Mouse (Mus musculus) G1E (cell line): Measurements from ENCODE around the gene Pde4d. TPM values are rescaled to one million over a fixed set of nuclear protein-coding genes. Genes with fewer than 3 reads are reported as not detected.

Experiments used
- ATAC-seq: 2 replicates; pipeline ENCODE4 v1.8.0; 2016; ENCODE audit warnings: mild to moderate bottlenecking; ENCODE audit not compliant: insufficient number of reproducible peaks, poor library complexity, low FRiP score, severe bottlenecking; ENCODE audit errors: extremely low read depth
- DNase-seq: peaks from one replicate; pipeline ENCODE4 v3.0.0; 2012; ENCODE audit warnings: low spot score
- H3K27me3 ChIP-seq: 2 replicates; pipeline ENCODE4 v1.6.1; 2012; ENCODE audit warnings: mild to moderate bottlenecking, low read length, inconsistent platforms; ENCODE audit not compliant: insufficient read depth
- H3K36me3 ChIP-seq: replicated peaks from 2 replicates; pipeline ENCODE3; 2012; ENCODE audit warnings: mild to moderate bottlenecking, inconsistent platforms
- H3K4me1 ChIP-seq: 2 replicates; pipeline ENCODE4 v1.6.1; 2012; ENCODE audit warnings: low read depth, low read length, inconsistent platforms, mixed read lengths; ENCODE audit not compliant: insufficient read depth
- H3K4me3 ChIP-seq: 2 replicates; pipeline ENCODE4 v1.5.1; 2012; ENCODE audit warnings: low read depth, mild to moderate bottlenecking, inconsistent platforms, low read length, moderate library complexity, mixed read lengths
- H3K9me3 ChIP-seq: replicated peaks from 2 replicates; pipeline ENCODE4 v1.6.1; 2012; ENCODE audit warnings: inconsistent platforms
- CTCF ChIP-seq: IDR thresholded peaks from 2 replicates; pipeline ENCODE4 v1.5.1; 2012; ENCODE audit warnings: low read depth, low read length, inconsistent platforms, mixed read lengths
- GATA1 ChIP-seq: IDR thresholded peaks from 2 replicates; pipeline ENCODE4 v1.6.1; 2012; ENCODE audit warnings: borderline replicate concordance, low read length, inconsistent platforms, mixed read lengths
- GATA2 ChIP-seq: IDR thresholded peaks from 2 replicates; pipeline ENCODE4 v1.6.1; 2012; ENCODE audit warnings: low read depth, low read length, inconsistent platforms, borderline replicate concordance
- POLR2AphosphoS5 ChIP-seq: IDR thresholded peaks from 2 replicates; pipeline ENCODE4 v1.6.1; 2012; ENCODE audit warnings: low read depth, low read length, inconsistent platforms; ENCODE audit not compliant: insufficient replicate concordance
- TAL1 ChIP-seq: conservative IDR thresholded peaks from 2 replicates; pipeline ENCODE4 v1.6.1; 2012; ENCODE audit warnings: low read depth, low read length, inconsistent platforms, mixed read lengths
- polyA plus RNA-seq: library from polyadenylated mRNA; stranded (reverse); fragments of >175 nt; gene quantifications from 2 replicates; pipeline ENCODE4 v1.2.3, GENCODE M21; 2012
- total RNA-seq, 2 experiments: library from RNA; stranded (forward) in 1 of 2; stranded (reverse) in 1 of 2; fragments of 200-1000 nt in 1 of 2; fragments of >200 nt in 1 of 2; fragmentation: Nextera tagmentation in 1 of 2; gene quantifications; 2 replicates each; pipeline ENCODE4 v1.2.3; 2014 to 2017

Pde4d gene
- total and polyA plus RNA-seq, 3 experiments: 8.2 to 124 (median 22.6) TPM

- H3K4me1 ChIP-seq: peaks cover 58% of the 10 kb centered on the region
- peaks cover 3% of the 10 kb centered on the region for H3K36me3 ChIP-seq
- peak overlapping the region; percentile 74 for H3K4me3 ChIP-seq
- peak; percentile 30 for ATAC-seq
- DNase-seq: no peak
- no peaks in the 10 kb centered on the region for H3K27me3 ChIP-seq
- no peaks in the 10 kb centered on the region for H3K9me3 ChIP-seq
- TF ChIP-seq POLR2AphosphoS5: no peak
- no peak for TF ChIP-seq GATA1
- TF ChIP-seq TAL1: no peak
These were observed 1235.8 kb downstream of the Pde4d start for GRCm38 (mm10) chr13:109685296-109686115.

- Histone ChIP-seq H3K27me3 (no peaks in the 10 kb centered on the region), H3K4me1 (peaks cover 57% of the 10 kb centered on the region), H3K4me3 (peak overlapping the region; percentile 74), H3K9me3 (no peaks in the 10 kb centered on the region), H3K36me3 (peaks cover 4% of the 10 kb centered on the region)
- no peak for TF ChIP-seq POLR2AphosphoS5
- TF ChIP-seq GATA2: no peak
- TF ChIP-seq TAL1: no peak
- DNase-seq: no peak
- no peak for ATAC-seq
These were observed 1236.5 kb downstream of the Pde4d start for GRCm38 (mm10) chr13:109686116-109686876.

GRCm38 (mm10) chr13:109686906-109687305, 1237.2 kb downstream of the Pde4d start:
- ATAC-seq (no peak), DNase-seq (no peak)
- Histone ChIP-seq H3K36me3 (peaks cover 7% of the 10 kb centered on the region), H3K4me1 (peaks cover 57% of the 10 kb centered on the region), H3K9me3 (no peaks in the 10 kb centered on the region), H3K27me3 (no peaks in the 10 kb centered on the region), H3K4me3 (peak overlapping the region; percentile 74)
- TF ChIP-seq TAL1 (no peak), GATA2 (no peak), POLR2AphosphoS5 (no peak), GATA1 (no peak), CTCF (no peak)

GRCm38 (mm10) chr13:109688195-109688594, 1238.4 kb downstream of the Pde4d start:
- Histone ChIP-seq H3K27me3 (no peaks in the 10 kb centered on the region), H3K4me1 (peaks cover 57% of the 10 kb centered on the region), H3K36me3 (peaks cover 8% of the 10 kb centered on the region), H3K9me3 (no peaks in the 10 kb centered on the region), H3K4me3 (peak overlapping the region; percentile 74; the same call in 1 of the 2 replicates)
- no peak for TF ChIP-seq GATA1
- TF ChIP-seq CTCF: no peak
- TF ChIP-seq GATA2: no peak
- no peak for ATAC-seq
- no peak for DNase-seq

- H3K36me3 ChIP-seq: peaks cover 14% of the 10 kb centered on the region
- H3K9me3 ChIP-seq: no peaks in the 10 kb centered on the region
- no peaks in the 10 kb centered on the region for H3K27me3 ChIP-seq
- ATAC-seq: no peak
- H3K4me3 ChIP-seq: peak overlapping the region; percentile 54; the same call in 1 of the 2 replicates
- DNase-seq: no peak
- no peak for TF ChIP-seq TAL1
- peaks cover 60% of the 10 kb centered on the region for H3K4me1 ChIP-seq
These were observed 1239.4 kb downstream of the Pde4d start for GRCm38 (mm10) chr13:109689176-109689575.

GRCm38 (mm10) chr13:109690558-109690957, 1240.8 kb downstream of the Pde4d start:
- no peak for ATAC-seq
- Histone ChIP-seq H3K4me3 (no peak overlapping the region; the same call in 1 of the 2 replicates), H3K4me1 (peaks cover 60% of the 10 kb centered on the region), H3K9me3 (no peaks in the 10 kb centered on the region), H3K27me3 (no peaks in the 10 kb centered on the region), H3K36me3 (peaks cover 22% of the 10 kb centered on the region)
- no peak for DNase-seq
- TF ChIP-seq CTCF: no peak
- TF ChIP-seq POLR2AphosphoS5: no peak
- no peak for TF ChIP-seq GATA2
- no peak for TF ChIP-seq GATA1
- no peak for TF ChIP-seq TAL1
